Mouse (Mus musculus) frontal cortex, postnatal 36 days (tissue): ENCODE measurements at regions not wholly inside any gene's neighbourhood (a gene's known extent, or its start where the extent isn't known, plus 50 kb on each side); places are given as distances from the start of the nearest gene placed in this dataset.
A peak's percentile ranks its signal among the peaks of the same experiment; 100 is the strongest.

Experiments used
- DNase-seq, 2 experiments: peaks; one replicate each; pipeline ENCODE4 v3.0.0; 2022; ENCODE audit warnings: low spot score in 2 of 2

- no peak for DNase-seq
Measured at GRCm38 (mm10) chr15:50246418-50247186, 3638.1 kb upstream of the Gm7489 start.

- DNase-seq = no peak
Measured at GRCm38 (mm10) chr15:50260057-50260456, 3624.6 kb upstream of the Gm7489 start.

DNA sequence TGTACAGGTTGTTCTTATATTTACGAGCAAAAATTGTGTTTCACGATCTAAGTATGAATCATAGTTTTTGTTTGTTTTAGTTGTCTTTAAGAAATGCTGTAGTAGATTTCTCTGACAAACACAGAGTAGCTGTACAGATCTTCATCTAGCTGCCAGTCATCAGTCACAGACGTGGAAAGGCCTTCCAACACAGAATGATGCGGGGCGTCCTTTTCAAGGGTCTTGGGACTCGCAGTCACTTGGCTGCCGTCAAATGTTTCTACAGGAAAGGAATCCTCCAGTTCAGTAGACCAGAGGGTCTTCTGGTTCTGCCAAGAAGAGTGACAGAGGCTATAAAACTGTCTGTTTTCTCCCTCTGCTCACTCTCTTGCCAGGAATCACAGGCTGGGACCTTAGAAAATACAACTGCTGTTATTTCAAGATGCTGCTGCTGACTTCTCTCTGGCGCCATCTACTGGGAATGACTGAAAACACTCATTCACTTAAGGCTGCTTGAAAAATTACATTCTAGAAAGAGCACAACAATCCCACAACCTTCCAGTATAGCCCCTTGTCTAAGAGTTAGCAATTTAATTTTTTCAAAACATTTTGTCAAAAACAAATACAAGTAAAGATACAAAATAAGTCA is 3623.3 kb upstream of the Gm7489 start:
- DNase-seq = peak; percentile 39 to 80

- no peak for DNase-seq
Measured at GRCm38 (mm10) chr15:50267542-50267941, 3617.2 kb upstream of the Gm7489 start.

- no peak for DNase-seq
Measured at GRCm38 (mm10) chr15:50271646-50272045, 3613.1 kb upstream of the Gm7489 start.

DNA sequence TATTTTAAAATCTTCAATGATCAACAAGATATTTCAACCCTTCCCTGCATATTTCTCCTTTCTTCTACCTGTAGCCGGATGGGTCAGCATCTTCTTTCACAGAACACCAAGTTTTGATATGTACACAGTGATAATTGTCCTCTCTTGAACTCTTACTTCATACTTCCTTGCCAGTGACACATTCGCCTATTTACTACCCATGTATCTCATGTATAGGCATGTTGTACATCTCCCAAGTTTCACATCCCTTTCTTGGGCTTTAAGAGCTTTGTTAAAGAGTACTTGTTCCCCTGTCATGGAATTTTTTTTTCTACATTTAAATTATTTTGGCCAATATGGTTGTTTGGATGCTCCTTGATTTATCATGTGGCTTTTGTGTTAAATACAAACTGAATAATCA is 3602.1 kb upstream of the Gm7489 start:
- no peak for DNase-seq

GRCm38 (mm10) chr15:50283491-50283890 is 3601.2 kb upstream of the Gm7489 start:
- DNase-seq = no peak

DNA sequence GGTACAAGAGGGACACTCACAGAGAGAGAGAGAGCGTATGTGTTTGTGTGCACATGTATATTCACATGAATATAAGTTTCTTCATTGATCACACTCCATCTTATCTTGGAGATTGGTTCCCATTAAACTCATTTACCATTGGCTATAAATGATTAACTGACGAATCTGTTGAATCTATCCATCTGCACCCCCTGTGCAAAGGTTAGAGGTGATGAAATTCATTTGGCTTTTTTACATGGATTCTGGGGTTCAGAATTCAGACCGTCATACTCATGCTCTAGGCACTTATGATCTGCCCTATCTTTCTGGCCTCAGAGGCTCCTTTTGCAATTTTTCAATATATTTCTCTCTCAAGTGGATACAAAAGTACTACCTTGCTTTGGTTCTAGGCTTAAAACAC is 3582.9 kb upstream of the Gm7489 start:
- no peak for DNase-seq

- no peak for DNase-seq
Measured at GRCm38 (mm10) chr15:50304085-50304484, 3580.6 kb upstream of the Gm7489 start.

DNA sequence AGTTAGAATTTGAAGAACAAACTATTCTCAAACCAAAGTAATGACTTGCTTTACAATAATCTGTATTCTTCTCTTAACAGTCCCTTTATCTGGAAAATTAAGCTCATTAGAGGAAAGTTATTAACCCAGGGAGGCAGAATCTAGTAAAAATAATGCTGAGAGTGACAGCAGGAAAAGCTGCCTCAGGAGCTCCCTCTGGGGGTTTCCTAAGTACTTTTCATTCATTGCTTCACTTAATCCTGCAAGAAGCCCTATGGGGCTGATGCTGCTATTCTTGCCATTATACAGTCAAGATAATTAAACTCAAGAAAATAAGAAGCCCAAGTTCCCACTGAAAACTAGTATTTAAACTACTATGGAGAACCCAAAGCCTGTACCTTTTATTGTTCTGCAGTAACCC is 3563.9 kb upstream of the Gm7489 start:
- DNase-seq = no peak

DNA sequence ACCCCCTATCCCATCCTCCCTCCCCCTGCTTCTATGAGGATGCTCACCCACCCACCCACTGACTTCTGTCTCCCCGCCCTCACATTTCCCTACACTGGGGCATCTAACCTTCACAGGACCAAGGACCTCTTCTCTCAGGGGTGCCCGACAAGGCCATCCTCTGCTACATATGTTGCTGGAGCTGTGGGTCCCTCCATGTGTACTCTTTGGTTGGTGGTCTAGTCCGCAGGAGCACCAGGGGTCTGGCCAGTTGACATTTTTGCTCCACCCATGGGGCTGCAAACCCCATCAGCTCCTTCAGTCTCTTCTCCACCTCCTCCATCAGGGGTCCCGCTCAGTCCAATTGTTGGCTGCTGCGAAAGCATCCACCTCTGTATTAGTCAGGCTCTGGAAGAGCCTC is 3539.2 kb upstream of the Gm7489 start:
- DNase-seq = no peak

- no peak for DNase-seq
Measured at GRCm38 (mm10) chr15:50346953-50347352, 3537.8 kb upstream of the Gm7489 start.

DNA sequence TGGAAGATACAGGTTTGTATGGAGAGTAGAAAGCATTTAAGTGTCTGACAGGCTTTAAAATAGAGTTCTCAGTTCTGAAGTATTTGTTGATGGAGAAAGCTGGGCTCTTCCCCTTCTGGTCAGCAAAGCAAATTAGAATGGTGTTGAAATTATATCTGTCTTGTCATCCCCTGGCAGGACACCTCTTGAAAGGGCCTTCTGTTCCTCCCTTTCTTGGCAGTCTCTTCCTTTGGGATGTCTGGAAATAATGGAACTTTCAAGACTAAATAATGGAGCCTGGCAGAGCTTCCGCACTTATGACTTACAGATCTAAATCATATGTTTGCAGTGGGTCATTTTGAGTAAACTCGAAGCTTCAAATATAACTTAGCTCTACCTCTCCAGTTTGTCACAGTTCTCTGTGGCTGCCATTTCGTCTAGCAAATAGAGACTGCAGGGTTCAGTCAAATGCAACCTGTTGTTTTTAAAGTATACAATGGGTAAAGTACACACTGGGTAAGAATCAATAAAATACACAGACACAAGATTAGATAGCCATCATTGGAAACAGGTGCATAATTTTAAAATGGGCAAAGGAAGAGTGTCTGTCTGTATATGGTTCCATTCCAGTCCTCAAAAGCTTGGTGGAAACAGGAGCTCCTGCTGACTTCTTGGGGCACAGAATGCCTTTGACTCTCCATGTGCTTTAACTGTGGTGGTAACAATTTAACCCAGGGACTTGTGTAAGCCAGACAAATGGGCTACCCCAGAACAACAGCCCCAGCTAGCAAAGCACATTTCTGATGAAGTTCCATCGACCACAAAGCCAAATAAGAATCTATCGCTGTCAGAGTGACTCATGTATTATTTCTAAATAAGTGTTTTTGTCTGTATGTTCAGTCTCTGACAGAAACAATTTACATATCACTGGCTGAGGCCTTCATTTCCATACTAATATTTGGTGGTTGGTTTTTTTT is 3524.4 kb upstream of the Gm7489 start:
- DNase-seq = no peak

DNA sequence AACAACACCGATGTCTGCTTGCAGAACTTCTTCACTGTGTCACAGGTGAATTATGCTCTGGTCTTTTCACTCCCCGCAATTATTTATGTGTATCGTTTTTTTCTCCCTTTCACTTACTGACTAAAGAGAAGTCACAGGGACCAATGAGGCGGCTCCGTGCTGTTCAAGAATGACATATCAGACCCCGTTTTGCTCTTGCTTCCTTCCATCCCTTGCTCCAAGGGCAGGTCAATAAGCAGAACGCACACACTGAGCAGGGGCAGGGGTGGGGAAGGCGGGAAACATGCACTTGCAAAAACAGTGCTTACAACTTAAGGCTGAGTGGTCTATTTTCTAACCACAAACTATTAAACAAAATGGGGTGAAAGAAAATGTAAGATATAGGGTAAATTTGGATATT is 3523.4 kb upstream of the Gm7489 start:
- DNase-seq = no peak

- no peak for DNase-seq
Measured at GRCm38 (mm10) chr15:50361751-50362507, 3522.8 kb upstream of the Gm7489 start.

DNA sequence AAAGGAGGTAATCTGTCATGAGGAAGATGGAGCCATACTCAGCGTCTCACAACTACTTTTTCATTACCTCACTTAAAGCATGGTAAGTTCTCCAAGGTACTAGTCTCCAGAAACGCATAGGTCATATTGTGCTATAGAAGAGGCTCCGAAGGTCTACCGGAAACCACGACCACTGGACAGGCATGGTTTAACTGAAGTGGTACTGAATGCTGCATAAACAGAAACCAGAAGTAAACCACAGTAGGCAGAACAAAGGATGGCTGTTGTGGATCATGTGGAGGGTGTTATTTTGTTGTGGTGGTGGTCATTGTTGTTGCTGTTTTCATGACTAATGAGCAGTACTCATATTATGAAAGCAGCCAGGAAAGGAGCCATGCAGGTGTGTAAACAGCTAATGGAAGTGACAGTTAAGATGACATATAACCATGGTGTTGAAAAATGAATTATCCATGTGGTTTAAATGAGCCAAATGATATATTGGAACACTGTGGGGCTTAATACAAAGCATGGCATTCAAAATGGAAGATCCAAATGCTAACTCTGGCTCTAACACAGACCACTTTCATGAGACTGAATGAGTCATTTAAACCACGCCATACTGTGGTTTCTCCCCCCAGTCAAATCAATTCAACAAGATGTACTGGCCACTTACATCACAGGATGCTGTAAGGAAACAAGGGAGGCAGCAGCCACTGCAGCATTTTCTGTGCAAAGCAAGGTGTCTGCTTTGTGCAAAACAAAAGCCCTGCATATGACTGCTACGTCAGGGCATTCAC is 3484.5 kb upstream of the Gm7489 start:
- no peak for DNase-seq

DNA sequence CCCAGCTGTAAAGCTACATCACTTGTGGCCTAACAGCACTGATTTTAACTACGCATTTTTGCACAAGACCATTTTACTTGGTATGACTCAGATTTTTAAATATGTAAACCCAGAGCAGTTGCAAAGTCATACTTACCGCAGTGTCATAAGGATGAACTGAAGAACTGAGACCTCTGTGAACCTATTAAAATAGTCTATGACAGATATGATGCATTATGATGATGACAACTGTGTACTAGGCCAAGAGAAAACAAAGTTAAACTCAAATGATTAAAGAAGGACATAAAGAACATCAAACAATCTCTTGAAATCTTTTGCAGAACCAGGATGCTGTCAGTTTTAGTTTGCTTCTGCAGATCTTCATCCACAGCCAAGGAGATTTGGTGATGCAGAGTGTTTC is 3483.3 kb upstream of the Gm7489 start:
- no peak for DNase-seq

GRCm38 (mm10) chr15:50402551-50402950 is 3482.2 kb upstream of the Gm7489 start:
- DNase-seq = no peak

DNA sequence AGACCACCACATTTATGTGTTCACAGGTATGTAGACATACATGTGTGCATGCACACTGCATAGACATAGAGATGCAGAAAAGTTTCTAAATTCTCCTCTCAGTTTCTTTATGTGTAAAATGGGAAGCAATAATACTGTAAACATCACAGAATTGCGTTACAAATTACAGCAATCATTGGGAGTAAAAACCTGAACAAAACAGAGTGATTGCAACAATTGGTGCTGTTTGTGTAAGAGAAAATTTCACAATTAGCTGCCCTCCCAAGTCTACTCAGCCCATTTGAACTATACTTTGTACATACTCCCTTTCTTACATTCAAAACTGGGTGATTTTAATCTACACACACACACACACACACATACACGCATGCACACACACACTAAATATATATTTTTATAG is 3480.8 kb upstream of the Gm7489 start:
- DNase-seq = no peak

- no peak for DNase-seq
Measured at GRCm38 (mm10) chr15:50408985-50409384, 3475.7 kb upstream of the Gm7489 start.

DNA sequence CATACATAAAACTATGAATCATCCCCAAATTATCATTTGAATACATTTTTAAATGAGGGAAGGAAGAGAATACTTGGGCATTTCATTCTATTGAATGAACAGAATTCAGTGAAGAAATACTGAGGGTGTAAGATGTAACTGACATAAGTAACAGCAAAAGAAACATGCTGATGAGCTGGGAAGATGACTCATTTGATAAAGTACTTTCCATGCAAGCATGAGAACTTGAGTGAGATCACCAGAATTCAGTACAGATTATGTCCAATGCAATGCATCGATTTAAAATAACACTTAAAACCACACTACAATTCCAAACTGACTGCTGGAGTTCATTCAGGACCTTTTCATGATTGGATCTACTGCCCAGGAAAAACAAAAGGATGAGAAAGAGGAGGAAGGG is 3467.1 kb upstream of the Gm7489 start:
- DNase-seq = no peak
